Mouse (Mus musculus): ENCODE results near the gene Mgrn1.

Gene Mgrn1

GRCm38 (mm10) chr16:4907972-4908371 lies 21.9 kb downstream of the Mgrn1 start:
- no peak for DNase-seq (ENCODE audit: low spot score)

GRCm38 (mm10) chr16:4909745-4910144 lies 23.7 kb downstream of the Mgrn1 start:
- DNase-seq (ENCODE audit: low spot score): no peak

DNA sequence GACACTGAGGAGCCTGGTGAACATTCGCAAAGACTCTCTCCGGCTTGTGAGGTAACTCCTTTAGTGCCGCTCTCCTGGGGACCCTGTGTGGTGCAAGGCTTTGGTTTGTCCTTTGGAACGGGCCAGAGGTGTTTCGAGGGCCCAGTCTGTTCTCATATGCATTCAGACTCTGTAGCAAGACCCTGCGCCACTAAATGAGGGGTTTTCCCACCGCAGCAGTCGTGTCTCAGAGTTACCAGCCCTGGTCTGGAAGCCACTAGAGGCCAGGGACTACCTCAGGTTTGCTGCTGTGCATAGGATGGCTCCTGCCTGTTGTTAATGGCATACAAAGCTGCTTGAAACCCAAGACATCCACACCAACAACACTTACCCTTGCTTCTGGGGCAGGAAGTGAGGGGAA lies 24.7 kb downstream of the Mgrn1 start:
- no peak for DNase-seq (ENCODE audit: low spot score)

DNA sequence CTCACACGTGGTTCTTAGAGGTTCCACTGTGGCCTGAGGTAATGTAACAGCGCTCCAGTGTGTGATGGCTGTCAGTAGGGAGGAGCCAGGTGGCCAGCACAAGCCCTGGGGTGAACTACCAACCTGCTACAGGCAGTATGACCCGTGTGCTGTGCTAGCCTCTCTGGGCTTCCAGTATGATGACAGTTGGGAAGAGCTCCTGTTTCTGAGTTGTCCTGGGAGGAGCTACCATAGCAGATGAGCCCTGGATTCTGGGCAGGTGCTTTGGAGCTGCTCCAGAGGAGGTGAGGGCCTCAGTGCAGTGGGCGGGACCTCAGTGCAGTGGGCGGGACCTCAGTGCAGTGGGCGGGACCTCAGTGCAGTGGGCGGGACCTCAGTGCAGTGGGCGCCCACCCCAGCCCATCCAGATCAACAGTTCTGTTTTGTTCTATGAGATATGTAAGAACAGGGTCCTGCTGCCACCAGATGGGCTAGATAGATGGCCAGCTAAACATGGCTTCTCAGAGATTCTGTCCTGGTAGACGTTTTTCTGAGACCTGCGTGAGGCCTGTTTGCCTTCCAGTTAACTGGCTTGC lies 26.1 kb downstream of the Mgrn1 start:
- DNase-seq (ENCODE audit: low spot score): no peak

DNA sequence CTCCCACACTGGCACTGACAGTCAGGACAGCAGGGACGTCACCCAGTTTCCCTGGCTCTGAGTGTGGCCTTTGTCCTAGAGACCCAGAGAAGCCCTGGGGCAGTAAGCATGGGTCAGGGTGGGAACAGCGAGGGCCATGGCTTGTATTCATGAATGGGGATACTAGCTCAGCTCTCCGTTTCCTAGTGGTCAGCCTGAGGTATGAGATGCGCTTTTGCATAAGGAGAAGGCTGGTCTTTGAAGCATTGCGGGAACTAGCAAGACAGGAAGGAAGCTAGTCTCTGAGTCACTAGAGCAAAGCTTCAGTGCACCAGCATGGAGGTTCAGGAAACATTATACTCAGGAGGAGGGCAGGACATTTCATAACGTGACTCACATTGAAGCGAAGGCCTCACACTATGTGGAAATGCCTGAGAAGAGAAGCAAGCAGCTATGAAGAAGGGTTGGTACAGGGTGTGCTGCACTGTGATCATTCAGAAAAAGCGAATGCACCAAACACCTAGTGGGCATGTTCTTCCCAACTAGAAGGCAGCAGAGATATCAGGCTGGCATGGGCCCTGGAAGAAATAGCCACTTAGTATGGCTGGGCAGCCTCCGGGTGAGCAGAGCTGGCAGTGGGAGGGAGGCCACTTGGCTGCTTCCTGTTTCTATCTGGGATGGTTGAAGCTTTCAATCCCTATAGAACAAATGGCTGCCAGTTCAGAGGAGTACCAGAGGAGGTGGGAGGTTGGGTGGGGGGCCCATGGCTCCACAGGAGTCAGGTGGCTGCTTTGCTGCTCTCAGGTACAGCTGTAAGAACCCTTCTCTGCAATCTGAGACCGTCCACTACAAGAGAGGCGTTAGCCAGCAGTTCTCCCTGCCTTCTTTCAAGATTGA lies 27.1 kb downstream of the Mgrn1 start:
- DNase-seq (ENCODE audit: low spot score): no peak

DNA sequence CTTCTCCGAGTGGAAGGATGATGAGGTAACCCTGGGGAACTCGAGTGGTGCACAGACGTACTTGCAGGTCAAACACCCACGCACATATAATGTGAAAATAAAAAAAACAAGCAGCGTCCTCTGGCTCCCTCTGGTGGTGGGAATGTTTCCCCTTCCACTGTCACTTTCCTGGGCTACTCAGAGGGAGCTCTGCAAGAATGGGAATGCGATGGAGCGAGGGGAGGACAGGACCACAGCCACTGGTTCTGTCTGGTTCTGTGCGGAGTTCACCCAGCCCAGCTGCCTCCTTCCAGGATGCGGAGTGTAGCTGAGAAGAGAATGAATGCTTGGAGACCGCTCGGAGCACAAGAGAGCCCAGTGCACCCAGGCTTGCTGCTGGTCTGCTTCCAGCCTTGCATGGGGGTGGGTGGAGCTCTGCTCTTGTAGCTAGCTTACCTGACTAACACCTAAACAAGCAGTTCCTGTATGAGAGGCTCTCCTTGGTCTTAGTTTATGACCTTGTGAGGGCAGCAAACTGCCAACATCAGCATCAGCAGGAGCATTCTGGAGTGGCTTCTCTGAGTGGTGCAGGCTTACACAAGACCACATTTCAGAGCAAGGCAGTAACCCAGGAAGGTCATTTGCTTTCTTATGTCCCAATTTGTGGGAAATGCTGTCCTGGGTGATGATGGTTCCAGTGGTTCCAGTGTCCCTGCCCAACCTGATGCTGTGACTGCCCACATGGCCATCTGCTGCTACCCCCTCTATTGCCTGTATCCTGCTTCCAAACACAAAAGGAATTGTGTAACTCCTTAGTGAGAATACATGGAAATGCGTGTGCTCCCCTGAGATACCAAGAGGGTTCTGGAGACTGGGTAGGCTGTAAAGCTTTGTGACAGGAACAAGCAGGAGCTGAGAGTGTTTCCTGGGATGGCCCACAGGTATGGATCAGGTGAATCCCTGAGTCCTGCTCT lies 28.0 kb downstream of the Mgrn1 start:
- DNase-seq (ENCODE audit: low spot score): peak; percentile 47

DNA sequence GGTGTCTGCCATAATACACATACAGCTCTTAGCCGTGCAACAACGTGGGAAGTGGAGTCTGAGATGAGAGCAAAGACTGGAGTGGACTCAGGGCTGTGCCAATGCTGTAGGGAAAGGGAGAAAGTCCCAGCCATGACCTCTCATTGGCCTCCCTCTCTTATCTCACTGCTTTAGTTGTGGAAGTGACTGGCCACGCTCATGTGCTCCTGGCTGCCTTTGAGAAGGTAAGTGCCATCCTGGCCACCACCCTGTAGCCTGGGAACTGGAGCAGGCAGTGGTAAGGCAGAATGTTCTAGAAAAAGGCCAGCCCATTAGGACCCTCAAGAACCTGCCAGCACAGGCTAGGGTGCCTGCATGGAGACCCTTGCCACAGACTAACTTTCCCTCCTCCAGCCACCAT lies 29.9 kb downstream of the Mgrn1 start:
- no peak for DNase-seq (ENCODE audit: low spot score)

DNA sequence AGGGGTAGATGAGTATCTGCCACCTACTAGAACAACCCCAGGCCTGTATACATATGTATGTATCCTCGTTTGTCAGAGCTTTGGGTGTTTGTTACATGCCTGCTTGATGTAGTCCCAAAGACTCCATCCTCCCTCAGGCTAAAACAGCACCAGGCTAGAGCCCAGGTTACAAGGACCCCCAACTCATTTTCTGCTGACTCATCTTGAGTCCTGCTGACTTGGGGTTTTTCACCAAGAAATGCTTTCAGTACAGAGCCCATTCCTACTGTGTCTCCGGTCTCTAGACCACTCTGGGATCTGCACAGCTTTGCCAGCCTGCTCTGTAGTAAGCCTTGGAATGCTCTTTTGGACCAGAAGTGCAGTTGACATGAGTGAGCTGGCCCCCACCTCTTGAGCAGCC lies 30.6 kb downstream of the Mgrn1 start:
- no peak for DNase-seq (ENCODE audit: low spot score)

DNA sequence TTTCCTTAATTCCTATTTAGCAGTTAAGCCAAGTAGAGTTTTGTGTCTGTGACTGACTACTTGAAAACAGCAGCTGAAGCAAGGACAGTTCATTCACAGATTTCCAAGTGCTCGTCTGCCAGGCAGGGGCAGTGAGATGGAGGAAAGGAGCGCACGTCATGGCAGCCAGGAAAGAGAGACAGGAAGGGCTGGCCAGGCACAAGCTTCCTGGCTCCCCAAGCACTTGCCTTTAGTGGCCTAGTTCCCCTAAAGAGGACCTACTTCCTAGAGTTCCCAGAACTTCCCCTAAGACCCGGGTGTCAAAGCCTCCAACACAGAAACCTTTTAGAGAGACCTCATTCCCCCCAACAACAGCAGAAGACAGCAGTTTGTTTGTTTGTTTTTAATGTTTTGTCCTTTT lies 34.5 kb downstream of the Mgrn1 start:
- no peak for DNase-seq (ENCODE audit: low spot score)

GRCm38 (mm10) chr16:4922481-4922880 lies 36.4 kb downstream of the Mgrn1 start:
- DNase-seq (ENCODE audit: low spot score): no peak

DNA sequence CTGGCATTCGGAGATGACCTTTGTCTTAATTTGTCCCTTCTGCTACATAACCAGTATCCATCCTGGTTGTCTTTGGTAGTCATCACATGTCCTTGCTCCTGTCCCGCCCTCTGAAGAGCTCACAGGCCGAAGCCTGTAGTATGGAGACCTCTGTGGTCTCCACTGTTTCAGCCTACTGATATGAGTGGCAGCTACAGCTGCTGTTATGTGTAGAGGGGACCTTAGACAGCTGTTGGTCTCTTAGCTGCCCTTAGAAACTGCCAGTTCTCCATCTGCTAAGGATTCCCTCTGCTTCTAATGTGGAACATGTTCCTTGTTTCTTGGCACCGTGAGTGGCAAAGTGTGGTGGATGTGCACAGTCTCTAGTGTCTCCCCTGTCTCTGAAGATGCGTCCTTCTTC lies 37.9 kb downstream of the Mgrn1 start:
- no peak for DNase-seq (ENCODE audit: low spot score)

DNA sequence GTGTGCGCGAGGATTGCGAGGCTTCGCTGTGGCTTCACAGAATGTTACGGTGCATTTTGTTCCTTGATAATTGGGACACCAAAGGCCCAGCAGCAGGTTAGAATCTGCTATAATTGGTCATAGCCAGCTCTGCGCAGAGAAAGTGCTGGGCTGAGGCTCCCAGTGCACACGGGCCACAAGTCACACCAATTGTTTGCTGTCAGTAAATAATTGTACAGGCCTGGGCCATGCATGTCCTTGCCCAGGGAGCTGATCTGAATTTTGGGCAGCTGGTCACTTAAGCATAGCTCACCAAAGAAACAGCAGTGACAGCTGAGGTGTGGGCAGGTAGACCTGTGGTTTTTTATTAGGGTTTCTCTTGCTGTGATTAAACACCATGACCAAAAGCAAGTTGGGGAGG lies 41.9 kb downstream of the Mgrn1 start:
- DNase-seq (ENCODE audit: low spot score): no peak

DNA sequence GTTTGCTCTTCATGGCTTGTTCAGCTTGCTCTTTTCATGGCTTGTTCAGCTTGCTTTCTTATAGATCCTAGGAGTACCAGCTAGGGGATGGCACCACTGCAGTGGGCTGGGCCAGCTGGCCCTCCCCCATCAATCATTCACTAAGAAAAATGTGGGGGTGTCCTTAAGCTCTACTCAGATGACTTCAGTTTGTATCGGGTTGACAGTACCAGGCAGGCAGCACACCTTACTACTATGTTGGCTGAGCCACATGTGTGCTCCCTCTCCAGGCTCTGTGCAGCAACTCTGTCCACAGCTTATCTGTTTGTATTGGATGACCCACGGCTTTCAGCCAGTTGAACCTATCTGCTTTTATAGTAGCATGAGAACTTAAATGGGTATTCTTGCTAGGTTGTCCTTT lies 42.4 kb downstream of the Mgrn1 start:
- no peak for DNase-seq (ENCODE audit: low spot score)

GRCm38 (mm10) chr16:4932429-4932828 lies 46.4 kb downstream of the Mgrn1 start:
- DNase-seq (ENCODE audit: low spot score): no peak

DNA sequence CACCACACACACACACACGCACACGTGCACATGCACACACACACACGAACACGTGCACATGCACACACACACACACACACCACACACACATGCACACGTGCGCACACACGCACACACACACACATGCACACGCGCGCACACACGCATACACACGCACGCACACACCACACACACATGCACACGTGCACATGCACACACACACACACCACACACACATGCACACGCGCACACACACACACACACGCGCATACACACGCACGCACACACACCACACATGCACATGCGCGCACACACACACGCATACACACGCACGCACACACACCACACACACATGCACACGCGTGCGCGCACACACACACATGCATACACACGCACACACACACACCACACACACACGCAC lies 49.4 kb downstream of the Mgrn1 start:
- DNase-seq (ENCODE audit: low spot score): no peak

- DNase-seq (ENCODE audit: low spot score): no peak
Observed at GRCm38 (mm10) chr16:4935931-4936703, 50.1 kb downstream of the Mgrn1 start.

DNA sequence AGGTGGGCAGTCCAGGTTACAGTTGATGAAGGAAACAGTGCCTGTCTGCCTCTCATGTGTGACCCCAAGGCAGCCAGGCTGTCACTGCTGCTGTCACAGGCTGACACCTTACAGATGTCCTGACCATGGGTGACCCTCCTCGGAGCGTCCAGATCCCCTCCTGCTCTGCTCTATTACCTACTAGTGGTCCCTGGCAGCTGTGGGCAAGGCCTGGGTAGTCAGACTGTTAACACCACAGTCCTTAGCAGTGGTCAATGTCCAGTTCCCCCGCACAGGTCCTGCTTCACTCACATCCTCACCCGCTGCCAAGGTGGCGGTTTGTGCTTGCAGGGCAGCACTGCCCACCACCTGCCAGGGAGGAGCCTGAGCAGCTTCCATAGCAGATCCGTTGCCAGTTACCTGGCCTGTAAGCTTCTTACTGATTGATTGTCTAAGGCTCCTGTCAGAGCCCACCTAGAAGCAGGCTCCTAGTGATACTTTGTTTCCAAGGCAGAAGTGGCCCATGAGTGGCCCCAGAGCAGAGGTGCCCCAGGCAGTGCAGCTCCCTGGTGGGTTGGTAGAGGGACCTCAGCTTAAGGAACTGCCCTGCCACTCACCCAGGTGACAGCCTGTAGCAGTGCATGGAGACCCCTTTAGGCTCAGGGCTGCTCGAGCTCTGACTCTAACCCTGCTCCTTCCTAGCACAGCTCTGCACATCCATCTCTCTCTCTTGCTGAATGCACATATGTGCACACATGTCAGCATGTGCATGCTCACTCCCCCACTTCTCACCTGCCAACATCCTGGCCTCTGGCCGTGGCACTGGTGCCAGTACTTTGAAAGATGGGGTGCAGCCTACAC lies 51.5 kb downstream of the Mgrn1 start:
- DNase-seq (ENCODE audit: low spot score): no peak

GRCm38 (mm10) chr16:4938461-4938860 lies 52.4 kb downstream of the Mgrn1 start, which contains the start of gene Nudt16l1:
TSS of gene Nudt16l1 (plus strand) at chr16:4938761.
- DNase-seq (ENCODE audit: low spot score): no peak

DNA sequence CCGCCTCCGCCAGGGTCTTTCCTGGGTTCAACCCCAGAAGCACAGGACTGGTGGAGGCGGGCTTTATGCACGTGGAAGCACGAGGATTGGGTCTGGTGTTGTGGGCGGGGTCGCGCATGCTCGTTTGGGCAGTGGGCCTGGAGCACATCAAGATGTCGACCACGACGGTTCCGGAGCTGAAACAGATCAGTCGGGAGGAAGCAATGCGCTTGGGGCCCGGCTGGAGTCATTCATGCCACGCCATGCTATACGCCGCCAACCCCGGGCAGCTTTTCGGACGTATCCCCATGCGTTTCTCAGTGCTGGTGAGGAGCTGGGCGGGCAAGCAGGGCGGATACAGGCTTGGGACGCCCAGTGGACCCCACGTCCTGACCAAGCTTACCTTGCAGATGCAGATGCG lies 52.9 kb downstream of the Mgrn1 start:
- peak; percentile 93 for DNase-seq (ENCODE audit: low spot score)

DNA sequence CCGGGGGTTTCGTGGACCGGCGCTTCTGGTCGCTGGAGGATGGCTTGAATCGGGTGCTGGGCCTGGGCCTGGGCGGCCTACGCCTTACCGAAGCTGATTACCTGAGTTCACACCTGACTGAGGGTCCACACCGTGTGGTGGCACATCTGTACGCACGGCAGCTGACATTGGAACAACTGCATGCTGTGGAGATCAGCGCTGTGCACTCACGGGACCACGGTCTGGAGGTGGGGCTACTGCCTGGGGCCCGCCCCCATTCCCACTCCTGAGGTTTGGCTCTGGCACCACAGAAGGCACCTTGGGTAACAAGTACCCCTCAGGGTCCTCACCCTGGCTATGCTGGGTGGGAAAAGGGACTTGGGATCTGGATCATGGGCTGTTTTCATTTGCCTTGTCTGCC lies 53.4 kb downstream of the Mgrn1 start:
- peak; percentile 41 for DNase-seq (ENCODE audit: low spot score)

- DNase-seq (ENCODE audit: low spot score): no peak
Observed at GRCm38 (mm10) chr16:4940311-4940850, 54.3 kb downstream of the Mgrn1 start.

Data from testis, postnatal 14 days (tissue).